Mouse (Mus musculus) ES-Bruce4 (cell line): ENCODE results near the gene 2700081O15Rik.

Source experiments
- CTCF ChIP-seq: IDR thresholded peaks from one replicate; pipeline ENCODE4 v1.8.1; 2011; ENCODE audit warnings: low read depth, low read length
- POLR2A ChIP-seq: IDR thresholded peaks from one replicate; pipeline ENCODE4 v1.8.1; 2011; ENCODE audit warnings: low read length; ENCODE audit not compliant: insufficient read depth

- TF ChIP-seq CTCF: no peak
- no peak for TF ChIP-seq POLR2A
These were observed 12.7 kb upstream of the 2700081O15Rik start for GRCm38 (mm10) chr19:7404623-7405229.
